Mouse (Mus musculus) E14TG2a.4 (cell line): ENCODE measurements around the gene Cdk17.

Experiments
- CTCF ChIP-seq: conservative IDR thresholded peaks from 2 replicates; pipeline ENCODE4 v1.5.1; 2014; ENCODE audit warnings: low read length
- POU5F1 ChIP-seq: IDR thresholded peaks from 2 replicates; pipeline ENCODE4 v1.6.1; 2014; ENCODE audit warnings: low read length, borderline replicate concordance

DNA sequence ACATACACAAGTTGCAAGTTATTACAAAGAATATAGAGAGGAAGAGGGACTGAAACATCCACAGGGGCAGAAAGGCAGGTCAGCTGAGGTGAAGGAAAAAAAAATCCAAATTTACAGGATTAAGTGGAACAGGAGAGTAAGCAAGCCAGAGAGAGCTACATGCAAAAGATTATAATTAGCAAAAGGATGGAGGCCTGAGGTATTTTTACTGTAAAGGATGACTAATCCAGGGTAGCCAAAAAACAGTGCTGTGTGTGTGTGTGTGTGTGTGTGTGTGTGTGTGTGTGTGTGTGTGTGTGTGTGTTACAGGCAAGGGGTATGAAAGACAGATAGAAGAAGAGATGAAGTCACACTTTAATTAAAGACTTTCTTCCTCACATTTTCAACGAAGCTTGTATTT lies 31.3 kb upstream of the Cdk17 start:
- no peak for TF ChIP-seq CTCF
- TF ChIP-seq POU5F1, result no peak
